Mouse (Mus musculus) olfactory bulb, adult 2 months (tissue): ENCODE measurements around the gene Prr7. TPM values are rescaled to one million over a fixed set of nuclear protein-coding genes. Genes with fewer than 3 reads are reported as not detected.

Source experiments
- H3K27ac ChIP-seq: fragments of 200-500 bp; 2 replicates; pipeline ENCODE4 v1.5.1; 2012; ENCODE audit warnings: low read depth, low read length; ENCODE audit not compliant: insufficient read depth
- H3K4me1 ChIP-seq: fragments of 200-500 bp; 2 replicates; pipeline ENCODE4 v1.6.1; 2012; ENCODE audit warnings: low read length; ENCODE audit not compliant: control insufficient read depth, insufficient read depth
- H3K4me3 ChIP-seq: fragments of 200-500 bp; 2 replicates; pipeline ENCODE4 v1.5.1; 2012; ENCODE audit warnings: mild to moderate bottlenecking, low read depth, low read length, moderate library complexity; ENCODE audit not compliant: insufficient read depth
- CTCF ChIP-seq: fragments of 200-500 bp; IDR thresholded peaks from 2 replicates; pipeline ENCODE4 v1.5.1; 2012; ENCODE audit warnings: low read depth, mild to moderate bottlenecking, low read length, moderate library complexity; ENCODE audit not compliant: insufficient read depth
- POLR2A ChIP-seq: fragments of 200-500 bp; IDR thresholded peaks from 2 replicates; pipeline ENCODE4 v1.6.1; 2012; ENCODE audit warnings: mild to moderate bottlenecking, low read depth, low read length, moderate library complexity; ENCODE audit not compliant: insufficient read depth
- WGBS: fragments of 180-500 bp; shearing (Covaris S2); methylation state at CpG from one replicate; pipeline ENCODE4 v1.1.7; 2018; 5-methylcytosine and 5-hydroxymethylcytosine counted together
- polyA plus RNA-seq: library from polyadenylated mRNA; stranded (reverse); fragments of >200 nt; gene quantifications from 2 replicates; pipeline ENCODE4 v1.2.4, GENCODE M21; 2012; ENCODE audit warnings: low replicate concordance; ENCODE audit not compliant: missing spikeins, insufficient read depth, insufficient read length

The Prr7 gene
- polyA plus RNA-seq, 1 experiment: not detected

GRCm38 (mm10) chr13:55448131-55448530 lies 15.9 kb upstream of the Prr7 start:
- TF ChIP-seq CTCF: no peak
- TF ChIP-seq POLR2A: no peak
- Histone ChIP-seq H3K27ac (no peak overlapping the region), H3K4me1 (peaks cover 25% of the 10 kb centered on the region), H3K4me3 (no peak overlapping the region)
- 89% methylated on average over 5 of the region's 5 CpGs for WGBS

GRCm38 (mm10) chr13:55449205-55449604 lies 14.9 kb upstream of the Prr7 start:
- 90% methylated on average over 9 of the region's 9 CpGs for WGBS
- Histone ChIP-seq H3K4me3 (no peak overlapping the region), H3K4me1 (peaks cover 25% of the 10 kb centered on the region)

DNA sequence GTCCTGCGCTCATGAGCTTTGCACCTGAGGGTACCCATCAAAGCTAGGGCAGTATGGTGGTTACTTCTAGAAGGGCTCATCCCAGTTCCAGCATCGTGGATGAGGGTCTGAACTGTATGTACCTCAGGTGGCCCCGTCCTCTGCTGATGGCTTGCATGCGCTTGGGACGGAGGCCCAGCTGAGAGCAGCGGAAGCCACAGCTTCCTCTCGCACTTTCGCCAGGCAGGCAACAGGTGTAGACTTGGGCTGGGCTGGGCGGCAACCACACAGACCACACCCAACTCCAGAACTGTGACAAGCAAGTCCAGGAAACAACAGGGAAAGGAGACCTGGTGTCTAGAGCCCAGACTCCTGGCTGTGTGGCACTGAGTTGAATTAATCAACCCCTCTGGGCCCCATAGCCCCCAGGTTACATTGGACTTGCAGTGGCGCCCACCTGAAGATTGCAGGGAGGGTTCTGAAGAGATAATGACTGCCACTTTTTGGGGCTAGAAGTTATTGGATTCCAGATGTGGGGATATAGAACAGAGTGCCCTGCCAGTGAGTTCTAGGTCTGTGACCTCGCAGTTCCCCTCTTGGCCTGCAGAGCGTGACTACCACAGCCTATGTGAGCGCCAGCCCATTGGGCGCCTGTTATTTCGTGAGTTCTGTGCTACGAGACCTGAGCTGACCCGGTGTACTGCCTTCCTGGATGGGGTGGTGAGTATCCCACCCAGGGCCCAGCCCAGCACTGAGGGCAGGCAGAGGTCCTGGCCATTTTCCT lies 14.2 kb upstream of the Prr7 start:
- Histone ChIP-seq H3K4me3 (no peak overlapping the region), H3K4me1 (peaks cover 25% of the 10 kb centered on the region), H3K27ac (no peak overlapping the region)
- WGBS: 86% methylated on average over 17 of the region's 17 CpGs
- no peak for TF ChIP-seq CTCF
- no peak for TF ChIP-seq POLR2A

More at GRCm38 (mm10) chr13:55449205-55449604, 14.9 kb upstream of the Prr7 start:
- H3K27ac ChIP-seq: no peak overlapping the region
- no peak for TF ChIP-seq CTCF
- TF ChIP-seq POLR2A: no peak

DNA sequence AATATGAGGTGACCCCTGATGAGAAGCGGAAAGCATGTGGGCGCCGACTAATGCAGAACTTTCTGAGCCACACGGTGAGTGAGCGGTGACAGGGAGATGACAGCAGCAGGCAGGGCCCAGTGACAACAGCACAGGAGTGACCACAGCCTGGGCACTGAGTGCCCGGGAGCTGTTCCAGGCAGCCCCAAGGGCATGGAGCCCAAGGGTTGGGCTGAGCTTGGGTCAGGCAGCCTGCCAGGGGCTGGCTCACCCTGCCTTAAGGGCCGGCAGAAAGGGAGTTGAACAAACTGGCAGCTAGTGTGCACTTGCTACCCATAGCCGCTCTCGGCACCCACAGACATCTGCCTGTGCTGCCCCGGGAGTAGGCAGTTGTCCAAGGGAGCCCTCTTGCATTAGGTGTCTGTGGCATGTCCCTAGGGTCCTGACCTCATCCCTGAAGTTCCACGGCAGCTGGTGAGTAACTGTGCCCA lies 13.5 kb upstream of the Prr7 start:
- WGBS: 46% methylated on average over 11 of the region's 11 CpGs
- H3K27ac ChIP-seq: no peak overlapping the region
- H3K4me1 ChIP-seq: peaks cover 25% of the 10 kb centered on the region
- H3K4me3 ChIP-seq: no peak overlapping the region
- TF ChIP-seq CTCF (no peak), POLR2A (no peak)

- Histone ChIP-seq H3K27ac (no peak overlapping the region), H3K4me1 (peaks cover 24% of the 10 kb centered on the region), H3K4me3 (no peak overlapping the region)
- TF ChIP-seq POLR2A (no peak), CTCF (no peak)
- WGBS: 91% methylated on average over 10 of the region's 10 CpGs
Measured at GRCm38 (mm10) chr13:55451296-55451695, 12.8 kb upstream of the Prr7 start.

DNA sequence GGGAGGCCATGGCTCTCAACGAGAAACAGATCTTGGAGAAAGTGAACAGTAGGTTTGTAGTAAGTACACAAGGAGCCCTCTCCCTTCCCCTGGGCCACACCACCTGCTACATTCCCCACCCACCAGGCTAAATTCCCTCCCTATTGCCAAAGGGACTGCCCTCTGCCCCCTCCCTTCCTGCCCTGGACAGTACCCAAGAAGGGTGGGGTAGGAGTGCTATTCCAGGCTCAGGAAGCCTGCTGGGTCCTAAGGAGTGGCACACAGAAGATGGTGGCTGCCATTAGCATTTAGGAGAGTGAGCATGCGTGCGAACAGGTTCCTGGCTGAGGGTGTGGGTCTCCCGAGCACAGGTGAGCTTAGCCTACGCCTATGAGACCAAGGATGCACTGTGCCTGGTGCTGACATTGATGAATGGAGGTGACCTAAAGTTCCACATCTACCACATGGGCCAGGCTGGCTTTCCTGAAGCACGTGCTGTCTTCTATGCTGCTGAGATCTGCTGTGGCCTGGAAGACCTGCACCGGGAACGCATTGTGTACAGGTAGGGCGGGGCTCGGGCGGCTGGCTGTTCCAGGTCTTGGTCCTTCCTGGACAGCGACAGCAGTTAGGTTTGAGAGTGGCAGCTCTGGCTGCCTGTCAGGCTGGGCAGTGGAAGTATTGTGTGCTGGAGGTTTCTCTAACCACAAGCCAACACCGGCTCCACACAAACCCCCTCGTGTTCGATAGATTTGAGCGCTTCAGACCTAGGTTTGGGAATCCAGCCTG lies 12.1 kb upstream of the Prr7 start:
- H3K27ac ChIP-seq: no peak overlapping the region
- TF ChIP-seq POLR2A (no peak), CTCF (no peak)
- no peak overlapping the region for H3K4me3 ChIP-seq
- WGBS: 91% methylated on average over 16 of the region's 16 CpGs
- peaks cover 20% of the 10 kb centered on the region; the same call in 1 of the 2 replicates for H3K4me1 ChIP-seq

GRCm38 (mm10) chr13:55462965-55463364 lies 1.1 kb upstream of the Prr7 start:
- TF ChIP-seq POLR2A (no peak), CTCF (no peak)
- WGBS: 75% methylated on average over 2 of the region's 2 CpGs

GRCm38 (mm10) chr13:55463399-55464026 lies 554 bp upstream of the Prr7 start:
- 12% methylated on average over 14 of the region's 14 CpGs for WGBS
- H3K4me3 ChIP-seq: peak overlapping the region; percentile 75
- TF ChIP-seq CTCF (no peak), POLR2A (no peak)
- peak overlapping the region; percentile 95 for H3K27ac ChIP-seq
- peaks cover 30% of the 10 kb centered on the region for H3K4me1 ChIP-seq

More at GRCm38 (mm10) chr13:55462965-55463364, 1.1 kb upstream of the Prr7 start:
- peaks cover 25% of the 10 kb centered on the region for H3K4me1 ChIP-seq
- no peak overlapping the region for H3K27ac ChIP-seq
- no peak overlapping the region for H3K4me3 ChIP-seq

DNA sequence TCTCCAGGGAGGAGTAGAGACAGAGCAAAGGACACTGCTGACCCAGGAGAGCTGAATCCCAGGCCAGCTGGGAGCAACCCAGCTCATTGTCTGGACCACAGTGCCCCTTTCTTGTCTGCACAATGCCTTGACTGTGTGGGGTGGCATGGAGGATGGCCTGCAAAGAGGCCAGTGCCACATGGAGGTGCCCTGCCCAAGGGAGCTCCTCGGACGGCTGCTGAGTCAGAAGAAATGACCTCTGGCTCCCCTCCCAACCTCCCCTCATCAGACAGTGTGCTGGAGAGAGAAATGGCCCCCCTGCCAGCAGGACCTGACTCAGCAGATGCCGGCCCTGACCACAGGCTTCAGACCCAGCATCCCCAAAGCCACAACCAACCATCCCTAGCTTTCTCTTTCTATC lies 1.1 kb downstream of the Prr7 start:
- 17% methylated on average over 3 of the region's 3 CpGs for WGBS
- Histone ChIP-seq H3K27ac (peak overlapping the region; percentile 68), H3K4me1 (peaks cover 40% of the 10 kb centered on the region), H3K4me3 (peak overlapping the region; percentile 75)
- no peak for TF ChIP-seq CTCF
- no peak for TF ChIP-seq POLR2A
